Comparison of ENCODE assay signal across 7 mouse cellular contexts in genomic region chr9:119977557-119978060, GRCm38 (mm10). TPM values are rescaled to one million over a fixed set of nuclear protein-coding genes. Genes with fewer than 3 reads are reported as not detected.
DNase-seq lines count a peak whose midpoint lies in the region; ATAC-seq and TF ChIP-seq lines count a peak whose summit lies in the region.

No protein-coding gene starts in this region.

- 12% methylated on average over 5 of the region's 5 CpGs for WGBS in kidney, adult 2 months

- H3K27ac ChIP-seq in kidney, adult 2 months (ENCODE audit: insufficient read depth, low read depth, low read length): peak overlapping the region; percentile 18; the same call in 1 of the 2 replicates

- no peaks in the 10 kb centered on the region for H3K9me3 ChIP-seq in E14TG2a.4 (ENCODE audit: low read length)

- H3K27me3 ChIP-seq in kidney, adult 2 months (replicated peaks; ENCODE audit: control insufficient read depth, insufficient read depth, low read length): no peaks in the 10 kb centered on the region
- H3K27me3 ChIP-seq in E14TG2a.4 (ENCODE audit: insufficient read depth, low read length): no peaks in the 10 kb centered on the region

- TF ChIP-seq POLR2A in kidney, adult 2 months (IDR thresholded peaks at IDR 0.05; ENCODE audit: low read depth, low read length): no peak

- DNase-seq in kidney, adult 2 months: peak; percentile 69
- no peak for DNase-seq in kidney, adult 9 months
- peak; percentile 41 for DNase-seq in adipocyte (ENCODE audit: low spot score)
- peak; percentile 66 to 77 for DNase-seq in kidney, postnatal 36 days
- DNase-seq in thymus, postnatal 25 days: no peak

- peaks cover 2% of the 10 kb centered on the region; the same call in 1 of the 2 replicates for H3K36me3 ChIP-seq in kidney, adult 2 months (ENCODE audit: control insufficient read depth, insufficient read depth, low read length)
- peaks cover 51% of the 10 kb centered on the region for H3K36me3 ChIP-seq in E14TG2a.4 (ENCODE audit: insufficient read depth, low read length)

- H3K4me1 ChIP-seq in kidney, adult 2 months (ENCODE audit: control insufficient read depth, insufficient read depth, low read length): peaks cover 60% of the 10 kb centered on the region
- H3K4me1 ChIP-seq in E14TG2a.4 (replicated peaks; ENCODE audit: low read depth, low read length): peaks cover 98% of the 10 kb centered on the region

- no peak for TF ChIP-seq CTCF in kidney, adult 2 months (conservative IDR thresholded peaks at IDR 0.05; ENCODE audit: insufficient read depth, insufficient read length, low read depth, low read length)
- no peak for TF ChIP-seq CTCF in E14TG2a.4 (conservative IDR thresholded peaks at IDR 0.05; ENCODE audit: low read length)

- no peak for ATAC-seq in frontal cortex, adult (ENCODE audit: low TSS enrichment)

- H3K4me3 ChIP-seq in kidney, adult 2 months (ENCODE audit: insufficient read depth, low read depth, low read length): no peak overlapping the region
- H3K4me3 ChIP-seq in E14TG2a.4 (replicated peaks; ENCODE audit: low read length): peak overlapping the region; percentile 68

RNA-seq across cellular contexts. Expression of gene Csrnp1, which starts 6.8 kb away (rescaled TPM):
- polyA plus RNA-seq in kidney, adult 2 months (2012; rRNA removed): 14.8 and 24.2 TPM in 2 replicates

RNA-seq across cellular contexts. Expression of gene Ttc21a, which starts 40.2 kb away (rescaled TPM):
- 0.06 and 0.07 TPM in 2 replicates for polyA plus RNA-seq in kidney, adult 2 months (2012; rRNA removed)

RNA-seq across cellular contexts. Expression of gene Gorasp1, which starts 40.2 kb away (rescaled TPM):
- 17.8 and 20.7 TPM in 2 replicates for polyA plus RNA-seq in kidney, adult 2 months (2012; rRNA removed)

RNA-seq across cellular contexts. Expression of gene Xirp1, which starts 45.8 kb away (rescaled TPM):
- 0.18 and 0.94 TPM in 2 replicates for polyA plus RNA-seq in kidney, adult 2 months (2012; rRNA removed)

Comparison
In these comparisons a context has a peak if more than half of its experiments do, and no peak if none do; other contexts are left out.
1. DNase-seq: peak in kidney, adult 2 months (single experiment), adipocyte (single experiment) and kidney, postnatal 36 days (2 of 2); none in kidney, adult 9 months (single experiment) and thymus, postnatal 25 days (single experiment).